Mouse (Mus musculus): ENCODE data around the gene Prss38. TPM values are rescaled to one million over a fixed set of nuclear protein-coding genes. Genes with fewer than 3 reads are reported as not detected.

The Prss38 gene
- total RNA-seq, 2 experiments from 2014 or later: not detected

- DNase-seq (ENCODE audit: low spot score in 2 of 2): no peak
Observed at GRCm38 (mm10) chr11:59329616-59330015, 45.8 kb downstream of the Prss38 start.

DNA sequence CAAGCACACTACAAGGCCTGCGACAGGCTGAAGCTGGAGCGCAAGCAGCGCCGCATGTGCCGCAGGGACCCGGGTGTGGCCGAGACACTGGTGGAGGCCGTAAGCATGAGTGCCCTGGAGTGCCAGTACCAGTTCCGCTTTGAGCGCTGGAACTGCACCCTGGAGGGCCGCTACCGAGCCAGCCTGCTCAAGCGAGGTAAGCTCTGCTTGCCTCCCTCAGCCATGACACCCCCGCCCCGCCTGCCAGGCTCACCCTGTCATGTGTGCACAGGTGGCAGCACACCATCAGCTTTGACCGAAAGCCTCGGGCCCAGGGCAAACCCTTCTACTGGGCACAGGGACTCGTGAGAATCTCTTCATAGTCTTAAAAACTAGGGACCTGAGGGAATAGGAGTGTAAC lies 47.8 kb downstream of the Prss38 start:
- no peak for DNase-seq (ENCODE audit: low spot score in 2 of 2)

GRCm38 (mm10) chr11:59324777-59325176 lies 50.7 kb downstream of the Prss38 start:
- no peak for DNase-seq (ENCODE audit: low spot score in 2 of 2)

DNA sequence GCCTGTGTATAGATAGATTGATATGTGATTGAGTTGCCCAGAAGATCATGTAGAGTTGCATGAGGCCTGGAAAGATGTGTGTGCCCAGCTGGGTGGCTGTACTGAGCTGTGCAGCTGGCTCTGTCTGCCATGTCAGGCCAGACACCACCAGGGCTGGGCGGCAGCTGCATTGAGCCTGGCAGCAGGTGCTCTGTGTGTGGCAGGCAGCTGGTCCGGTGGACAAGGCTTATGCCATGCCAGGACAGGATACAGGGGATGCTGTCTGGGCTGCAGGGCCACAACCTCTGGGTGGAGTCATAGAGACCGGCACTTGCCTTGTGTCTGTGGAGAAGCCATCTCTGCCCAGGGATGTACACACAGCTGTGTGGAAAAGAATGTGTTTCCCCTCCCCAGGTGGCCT lies 52.5 kb downstream of the Prss38 start:
- DNase-seq (ENCODE audit: low spot score in 2 of 2): no peak

Small RNA genes lying within 50 kb of the gene (microRNA-seq; reads per million reads assigned to microRNA genes)
- gene Gm24756: 0 reads per million in 2 experiments

Other genes starting within 250 kb of the Prss38 start
- 1 to 10 TPM; 2.9 TPM for gene Obscn, start 239.3 kb downstream of the Prss38 start, total RNA-seq (2021)
- gene Iba57, start 211.9 kb downstream of the Prss38 start, total RNA-seq (2021): 10 to 100 TPM; 11.0 to 12.0 TPM
- 1 to 10 TPM; 1.8 to 2.8 TPM for gene Gjc2, start 192.4 kb downstream of the Prss38 start, total RNA-seq (2021)
- gene Guk1, start 183.4 kb downstream of the Prss38 start, total RNA-seq (2021): 100 to 1,000 TPM; 123 to 125 TPM
- 10 to 100 TPM; 39.6 to 40.9 TPM for gene Mrpl55, start 173.2 kb downstream of the Prss38 start, total RNA-seq (2021)
- 10 to 100 TPM; 24.7 to 25.5 TPM for gene 2310033P09Rik, start 167.3 kb downstream of the Prss38 start, total RNA-seq (2021)
- 100 to 1,000 TPM; 445 to 470 TPM for gene Arf1, start 147.4 kb downstream of the Prss38 start, total RNA-seq (2021)
- gene Wnt3a, start 84.9 kb downstream of the Prss38 start, total RNA-seq (2021): not detected
- 1 to 10 TPM; 2.7 to 2.9 TPM for gene Wnt9a, start 68.7 kb downstream of the Prss38 start, total RNA-seq (2021)
- 10 to 100 TPM; 30.3 to 30.6 TPM for gene Jmjd4, start 74.4 kb upstream of the Prss38 start, total RNA-seq (2021)
- 100 to 1,000 TPM; 307 to 329 TPM for gene Snap47, start 75.5 kb upstream of the Prss38 start, total RNA-seq (2021)
- gene Zfp867, start 96.8 kb upstream of the Prss38 start, total RNA-seq (2021): 1 to 10 TPM; 4.2 to 5.0 TPM
- 10 to 100 TPM; 13.1 to 15.1 TPM for gene Zkscan17, start 151.1 kb upstream of the Prss38 start, total RNA-seq (2021)
- gene Nlrp3, start 165.9 kb upstream of the Prss38 start, total RNA-seq (2021): 1 to 10 TPM; 1.0 TPM
- gene Olfr222, start 200.6 kb upstream of the Prss38 start, total RNA-seq (2021): not detected
- not detected for gene Olfr223, start 217.6 kb upstream of the Prss38 start, total RNA-seq (2021)

Measured in layer of hippocampus, postnatal 10 days (tissue).